Mouse (Mus musculus): Measurements from ENCODE around the gene Tspan15. TPM values are rescaled to one million over a fixed set of nuclear protein-coding genes. Genes with fewer than 3 reads are reported as not detected.

Gene Tspan15
- polyA plus RNA-seq (2012; rRNA removed; ENCODE audit: low replicate concordance), result 166 and 329 TPM in 2 replicates

GRCm38 (mm10) chr10:62230708-62231394 is at the start of gene Tspan15:
Gene Tspan15, minus strand, starts transcription at chr10:62231251.

GRCm38 (mm10) chr10:62252000-62252488 is 21.0 kb upstream of the Tspan15 start, which contains the start of gene Tacr2:
Gene Tacr2, plus strand, starts transcription at chr10:62252438.

GRCm38 (mm10) chr10:62143820-62144219 is 87.2 kb downstream of the Tspan15 start, which contains the start of gene Fam241b:
Gene Fam241b, minus strand, starts transcription at chr10:62143920.

Other genes starting within 250 kb of the Tspan15 start
- 3.6 and 6.6 TPM in 2 replicates for gene Neurog3, start 98.2 kb downstream of the Tspan15 start, polyA plus RNA-seq (2012; rRNA removed; ENCODE audit: low replicate concordance)
- gene Fam241b, start 87.3 kb downstream of the Tspan15 start, polyA plus RNA-seq (2012; rRNA removed; ENCODE audit: low replicate concordance), result 13.9 and 17.9 TPM in 2 replicates
- gene Tacr2, start 21.2 kb upstream of the Tspan15 start, polyA plus RNA-seq (2012; rRNA removed; ENCODE audit: low replicate concordance), result 1.4 and 4.9 TPM in 2 replicates
- 9.6 and 13.5 TPM in 2 replicates for gene Hk1, start 148.7 kb upstream of the Tspan15 start, polyA plus RNA-seq (2012; rRNA removed; ENCODE audit: low replicate concordance)
- 68.8 and 92.7 TPM in 2 replicates for gene Hkdc1, start 191.2 kb upstream of the Tspan15 start, polyA plus RNA-seq (2012; rRNA removed; ENCODE audit: low replicate concordance)
- gene 4930507D05Rik, start 218.2 kb upstream of the Tspan15 start, polyA plus RNA-seq (2012; rRNA removed; ENCODE audit: low replicate concordance), result 0.08 TPM in 1 of 2 replicates, not detected in the other
- 9.6 and 10.7 TPM in 2 replicates for gene Supv3l1, start 218.5 kb upstream of the Tspan15 start, polyA plus RNA-seq (2012; rRNA removed; ENCODE audit: low replicate concordance)